Mouse (Mus musculus): ENCODE data around the gene Dock1.

DNA sequence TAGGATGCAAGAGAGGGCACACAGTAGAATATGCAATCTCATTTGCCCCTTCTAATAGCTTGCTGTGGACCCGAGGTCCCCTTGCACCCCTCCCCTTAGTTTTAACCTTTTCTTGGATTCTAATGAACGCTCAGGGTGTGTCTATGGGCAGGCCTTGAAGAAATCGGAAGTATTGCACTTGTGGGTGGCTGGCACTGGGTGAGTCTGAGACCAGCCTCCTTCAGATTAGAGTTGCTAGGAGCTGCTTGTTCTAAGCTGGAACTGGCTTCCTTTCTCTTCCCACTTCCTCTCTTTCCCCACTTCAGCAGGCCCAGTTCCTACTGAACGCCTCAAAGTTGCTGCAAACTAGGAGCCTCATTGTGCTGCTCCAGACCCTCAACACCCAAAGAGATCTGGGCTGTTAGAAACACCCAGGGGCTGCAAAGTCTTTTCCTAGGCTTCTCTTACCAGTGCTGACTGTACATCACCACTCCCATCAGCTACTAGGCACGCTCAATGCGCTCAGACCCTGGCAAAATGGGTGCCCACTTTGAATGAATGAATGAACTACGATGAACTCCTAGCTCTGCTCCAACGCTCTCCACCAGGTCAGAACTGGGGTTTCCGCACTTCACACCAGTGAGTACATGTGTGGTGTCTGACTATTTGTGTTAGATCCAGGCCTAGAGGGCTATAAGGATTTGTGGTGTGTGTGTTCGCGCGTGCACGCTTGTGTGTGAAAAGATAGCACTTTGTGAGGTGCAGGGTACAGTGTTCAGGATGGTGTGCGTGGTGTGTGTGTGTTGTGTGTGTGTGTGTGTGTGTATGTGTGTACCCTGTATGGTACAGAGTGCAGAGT is 761 bp upstream of the Dock1 start:
- no peak for TF ChIP-seq POLR2A (IDR thresholded peaks at IDR 0.05; ENCODE audit: insufficient read depth, low read length)
- TF ChIP-seq CTCF (IDR thresholded peaks at IDR 0.05; ENCODE audit: low read depth, low read length) = no peak
